26 mouse cellular contexts compared by ENCODE assay signal in genomic region chr12:8439957-8440356, GRCm38 (mm10). TPM values are rescaled to one million over a fixed set of nuclear protein-coding genes. Genes with fewer than 3 reads are reported as not detected.
DNase-seq lines count a peak whose midpoint lies in the region; ATAC-seq and TF ChIP-seq lines count a peak whose summit lies in the region.
"Had no signal": no experiment of that assay in that cellular context is flagged by ENCODE, and none has a peak within 500 bp of the region (broad histone marks: within the 10 kb centered on the region; RNA-seq: fewer than 3 reads in every experiment).

No protein-coding gene starts in this region.

- 0 out of 2 replicates have a peak, but pooled peaks have one; percentile 6 for TF ChIP-seq CTCF in heart, adult 2 months (IDR thresholded peaks at IDR 0.05)

- H3K79me2 ChIP-seq in heart, adult 2 months (replicated peaks; ENCODE audit: control insufficient read depth, insufficient read depth, low read length) = no peaks in the 10 kb centered on the region

- no peak for TF ChIP-seq EP300 in heart, adult 2 months (IDR thresholded peaks at IDR 0.05; ENCODE audit: insufficient read depth, low read depth, low read length)

- H3K27ac ChIP-seq in heart, adult 2 months = no peak overlapping the region; the same call in 1 of the 2 replicates
- no peak overlapping the region for H3K27ac ChIP-seq in heart, embryonic 11.5 days (ENCODE audit: low read depth, low read length)
- peak overlapping the region; percentile 2; the same call in 1 of the 2 replicates for H3K27ac ChIP-seq in limb, embryonic 15.5 days
- H3K27ac ChIP-seq: hindbrain, embryonic 15.5 days; kidney, embryonic 15.5 days; liver, embryonic 14.5 days; midbrain, embryonic 12.5 days; neural tube, embryonic 13.5 days had no signal

- ATAC-seq in heart, embryonic 11.5 days (replicated peaks; ENCODE audit: insufficient number of reproducible peaks, low FRiP score, low TSS enrichment) = no peak
- ATAC-seq in megakaryocyte, adult 5-6 weeks (ENCODE audit: poor library complexity, severe bottlenecking) = no peak
- 0 out of 2 replicates have a peak, but pooled peaks have one; percentile 2 for ATAC-seq in common myeloid progenitor, adult 5-6 weeks (replicated peaks; ENCODE audit: low read depth, poor library complexity, severe bottlenecking)
- no peak for ATAC-seq in limb, embryonic 15.5 days (ENCODE audit: insufficient number of reproducible peaks, low FRiP score, low TSS enrichment, low read depth)
- ATAC-seq in frontal cortex, adult (ENCODE audit: low TSS enrichment) = no peak
- ATAC-seq: activated CD4-positive, CD25-positive, alpha-beta regulatory T cell, adult 4 months; forebrain, embryonic 16.5 days had no signal

- no peak for DNase-seq in heart, adult 2 months
- DNase-seq: adrenal gland, adult 2 months; adrenal gland, postnatal 36 days; B cell, adult 2 months; cerebellum, adult 2 months; cerebellum, postnatal 14 days; gastrocnemius, postnatal 10 days; kidney, adult 18-20 months; kidney, postnatal 36 days; lung, embryonic 14.5 days; lung, postnatal 14 days; thymus, postnatal 14 days had no signal

- no peaks in the 10 kb centered on the region for H3K9me3 ChIP-seq in heart, embryonic 11.5 days (replicated peaks; ENCODE audit: control insufficient read depth, low read length)
- no peaks in the 10 kb centered on the region for H3K9me3 ChIP-seq in megakaryocyte, embryonic 14.5 days
- H3K9me3 ChIP-seq in limb, embryonic 15.5 days = no peaks in the 10 kb centered on the region
- H3K9me3 ChIP-seq: heart, embryonic 12.5 days; hindbrain, embryonic 15.5 days; kidney, embryonic 15.5 days; midbrain, embryonic 12.5 days; neural tube, embryonic 13.5 days had no signal

- no peak for TF ChIP-seq POLR2A in heart, adult 2 months (IDR thresholded peaks at IDR 0.05; ENCODE audit: insufficient read depth, low read depth, low read length)

- peaks cover 17% of the 10 kb centered on the region for H3K36me3 ChIP-seq in heart, adult 2 months (ENCODE audit: control insufficient read depth, insufficient read depth, low read length)
- H3K36me3 ChIP-seq in heart, embryonic 11.5 days (ENCODE audit: control insufficient read depth, insufficient read depth, low read length) = no peaks in the 10 kb centered on the region
- H3K36me3 ChIP-seq in megakaryocyte, embryonic 14.5 days (replicated peaks; ENCODE audit: low read length) = no peaks in the 10 kb centered on the region
- no peaks in the 10 kb centered on the region for H3K36me3 ChIP-seq in limb, embryonic 15.5 days
- H3K36me3 ChIP-seq: heart, embryonic 12.5 days; hindbrain, embryonic 15.5 days; kidney, embryonic 15.5 days; midbrain, embryonic 12.5 days; neural tube, embryonic 13.5 days had no signal

- no peak overlapping the region for H3K4me2 ChIP-seq in heart, embryonic 11.5 days
- H3K4me2 ChIP-seq in limb, embryonic 15.5 days = no peak overlapping the region
- H3K4me2 ChIP-seq: heart, embryonic 12.5 days; hindbrain, embryonic 15.5 days; kidney, embryonic 15.5 days; lung, embryonic 14.5 days; midbrain, embryonic 12.5 days; neural tube, embryonic 13.5 days had no signal

- intact Hi-C loops in heart, adult 2 months (cut with DNase I) = loop anchor here (5.0 kb wide), 2 partner anchors 38 to 53 kb away; no protein-coding TSS in a partner anchor

- H3K4me3 ChIP-seq in heart, adult 2 months = no peak overlapping the region
- no peak overlapping the region for H3K4me3 ChIP-seq in heart, embryonic 11.5 days (ENCODE audit: low read depth, low read length)
- H3K4me3 ChIP-seq in megakaryocyte, embryonic 14.5 days (replicated peaks) = peak overlapping the region; percentile 3
- no peak overlapping the region for H3K4me3 ChIP-seq in limb, embryonic 15.5 days
- H3K4me3 ChIP-seq: heart, embryonic 12.5 days; hindbrain, embryonic 15.5 days; kidney, embryonic 15.5 days; midbrain, embryonic 12.5 days; neural tube, embryonic 13.5 days had no signal

- H3K4me1 ChIP-seq in heart, adult 2 months (ENCODE audit: control insufficient read depth, insufficient read depth, low read length) = peaks cover 45% of the 10 kb centered on the region
- peaks cover 12% of the 10 kb centered on the region for H3K4me1 ChIP-seq in heart, embryonic 11.5 days (ENCODE audit: control insufficient read depth, insufficient read depth, low read length)
- peaks cover 83% of the 10 kb centered on the region for H3K4me1 ChIP-seq in megakaryocyte, embryonic 14.5 days
- H3K4me1 ChIP-seq in limb, embryonic 15.5 days = peaks cover 37% of the 10 kb centered on the region
- H3K4me1 ChIP-seq: midbrain, embryonic 12.5 days had no signal

- H3K27me3 ChIP-seq in heart, adult 2 months (ENCODE audit: control insufficient read depth, insufficient read depth, low read length) = no peaks in the 10 kb centered on the region
- H3K27me3 ChIP-seq in heart, embryonic 11.5 days (ENCODE audit: control insufficient read depth, insufficient read depth, low read length) = no peaks in the 10 kb centered on the region
- H3K27me3 ChIP-seq in megakaryocyte, embryonic 14.5 days (replicated peaks) = peaks cover 1% of the 10 kb centered on the region
- no peaks in the 10 kb centered on the region for H3K27me3 ChIP-seq in limb, embryonic 15.5 days
- H3K27me3 ChIP-seq: heart, embryonic 12.5 days; hindbrain, embryonic 15.5 days; kidney, embryonic 15.5 days; midbrain, embryonic 12.5 days; neural tube, embryonic 13.5 days had no signal

- WGBS in heart, adult 2 months = 77% methylated on average over 3 of the region's 3 CpGs
- WGBS in heart, embryonic 11.5 days (ENCODE audit: insufficient replicate concordance) = 64% methylated on average over 3 of the region's 3 CpGs
- WGBS in limb, embryonic 15.5 days = 70% methylated on average over 3 of the region's 3 CpGs

- no peak overlapping the region for H3K9ac ChIP-seq in heart, adult 2 months (ENCODE audit: low read depth, low read length)
- H3K9ac ChIP-seq in heart, embryonic 11.5 days (ENCODE audit: low read depth, low read length) = no peak overlapping the region
- H3K9ac ChIP-seq in limb, embryonic 15.5 days = no peak overlapping the region
- H3K9ac ChIP-seq: heart, embryonic 12.5 days; hindbrain, embryonic 15.5 days; kidney, embryonic 15.5 days; liver, embryonic 14.5 days; lung, embryonic 14.5 days; midbrain, embryonic 12.5 days; neural tube, embryonic 13.5 days had no signal

RNA-seq across cellular contexts. Expression of gene Rhob, which starts 59.9 kb away (rescaled TPM):
- 100 to 1,000 TPM; 163 to 193 TPM for total RNA-seq in heart, adult 2 months (2021)
- polyA plus RNA-seq in heart, adult 2 months (2012; rRNA removed) = 184 and 194 TPM in 2 replicates
- 54.8 and 57.2 TPM in 2 replicates for polyA plus RNA-seq in heart, embryonic 11.5 days (2014; fragmentation: Nextera tagmentation; extraction: Ambion mirVana)
- 146 and 207 TPM in 2 replicates for polyA plus RNA-seq in megakaryocyte, embryonic 14.5 days (2012; ENCODE audit: insufficient read depth, low replicate concordance)
- total RNA-seq in megakaryocyte, adult 5-6 weeks (2015) = 107 and 120 TPM in 2 replicates
- 55.4 and 60.5 TPM in 2 replicates for total RNA-seq in megakaryocyte, adult 5-6 weeks (2017)
- total RNA-seq in common myeloid progenitor, adult 5-6 weeks (2017) = 35.8 and 43.3 TPM in 2 replicates
- polyA plus RNA-seq in limb, embryonic 15.5 days (2015; fragmentation: Nextera tagmentation; extraction: Ambion mirVana) = 54.1 and 60.5 TPM in 2 replicates
